Mouse (Mus musculus): ENCODE data around the gene Fto.
A peak's percentile ranks its signal among the peaks of the same experiment; 100 is the strongest.

Gene Fto

DNA sequence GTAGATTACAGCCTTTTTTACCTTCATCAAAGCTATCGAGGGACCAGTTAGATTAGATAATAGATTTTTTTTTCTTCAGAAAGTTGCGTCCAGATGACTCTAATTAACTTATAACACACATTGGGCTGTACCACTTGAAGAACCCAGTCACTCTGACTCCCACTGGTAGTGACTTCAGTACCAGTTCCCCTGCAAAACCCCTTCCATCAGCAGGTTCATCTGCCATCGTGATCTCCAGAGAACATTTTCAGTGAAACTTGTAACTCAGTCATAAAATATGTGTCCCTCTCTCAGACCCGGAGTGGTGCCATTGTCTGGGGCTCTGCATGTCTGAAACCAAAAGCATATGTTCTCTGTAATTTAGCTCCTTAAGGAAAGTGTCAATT lies 211.5 kb downstream of the Fto start:
- no peak for DNase-seq (ENCODE audit: low spot score in 2 of 2)

- no peak for DNase-seq (ENCODE audit: low spot score in 2 of 2)
Observed at GRCm38 (mm10) chr8:91525342-91525817, 212.1 kb downstream of the Fto start.

GRCm38 (mm10) chr8:91528967-91529366 lies 215.6 kb downstream of the Fto start:
- DNase-seq (ENCODE audit: low spot score in 2 of 2): no peak

- no peak for DNase-seq (ENCODE audit: low spot score in 2 of 2)
Observed at GRCm38 (mm10) chr8:91529699-91530098, 216.4 kb downstream of the Fto start.

GRCm38 (mm10) chr8:91530656-91531055 lies 217.3 kb downstream of the Fto start:
- DNase-seq (ENCODE audit: low spot score in 2 of 2): no peak

GRCm38 (mm10) chr8:91531971-91532370 lies 218.6 kb downstream of the Fto start:
- DNase-seq (ENCODE audit: low spot score in 2 of 2): peak; percentile 76 to 89

DNA sequence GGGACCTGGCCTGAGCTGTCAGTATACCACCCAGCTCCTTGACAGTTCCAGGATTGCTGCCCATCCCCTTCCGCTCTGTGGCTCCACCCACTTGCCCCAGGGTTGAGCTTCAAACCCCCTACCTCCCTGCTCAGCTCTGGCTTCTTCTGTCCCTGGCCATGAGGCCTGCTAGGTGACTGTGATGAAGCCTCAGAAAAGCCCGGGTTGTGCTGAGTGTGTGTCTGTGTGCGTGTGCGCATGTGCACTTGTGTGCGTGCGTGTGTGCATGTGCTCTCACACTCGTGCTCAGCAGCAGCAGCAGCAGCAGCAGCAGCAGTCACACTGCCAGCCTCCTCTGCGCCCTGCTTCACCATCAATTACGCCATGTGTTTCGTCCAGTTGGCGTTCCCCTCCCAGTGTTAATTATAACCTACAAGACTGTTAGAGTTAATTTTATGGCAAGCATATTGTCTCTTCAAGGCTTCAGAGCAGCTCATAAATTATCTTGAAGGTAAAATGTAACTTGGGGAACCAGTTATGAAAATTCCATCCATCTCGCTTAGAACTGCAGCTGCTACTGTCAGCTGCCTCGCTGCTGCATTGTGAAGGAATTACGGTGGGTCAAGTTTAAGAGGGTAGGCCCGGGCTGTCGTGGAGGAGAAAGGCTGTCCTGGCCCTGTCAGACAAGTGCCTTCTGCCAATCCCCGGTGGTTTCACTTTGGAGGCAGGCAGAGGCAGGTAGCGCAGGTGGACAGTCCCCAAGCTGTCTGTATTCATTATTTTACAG lies 219.5 kb downstream of the Fto start:
- DNase-seq (ENCODE audit: low spot score in 2 of 2): no peak

- no peak for DNase-seq (ENCODE audit: low spot score in 2 of 2)
Observed at GRCm38 (mm10) chr8:91534752-91535151, 221.4 kb downstream of the Fto start.

DNA sequence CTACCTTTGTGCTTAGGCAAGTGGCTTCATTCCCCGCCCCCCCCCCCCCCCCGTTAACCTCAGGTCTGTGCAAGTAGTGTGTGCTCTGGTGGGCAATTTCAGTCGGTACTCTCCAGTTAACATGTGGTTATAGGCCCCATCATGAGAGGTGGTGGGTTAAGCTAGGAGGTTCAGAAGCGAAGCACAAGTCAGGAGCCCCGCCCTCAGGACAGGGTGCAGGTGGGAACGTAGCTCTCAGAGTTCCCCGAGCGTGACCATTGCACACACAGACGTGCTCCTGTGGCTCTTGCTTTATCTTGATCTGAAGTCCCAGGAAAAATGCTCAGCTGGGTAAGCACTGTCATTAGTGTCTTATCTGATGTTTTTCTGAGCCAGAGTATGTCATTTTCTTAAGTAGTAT lies 224.8 kb downstream of the Fto start:
- no peak for DNase-seq (ENCODE audit: low spot score in 2 of 2)

- no peak for DNase-seq (ENCODE audit: low spot score in 2 of 2)
Observed at GRCm38 (mm10) chr8:91538892-91539291, 225.6 kb downstream of the Fto start.

DNA sequence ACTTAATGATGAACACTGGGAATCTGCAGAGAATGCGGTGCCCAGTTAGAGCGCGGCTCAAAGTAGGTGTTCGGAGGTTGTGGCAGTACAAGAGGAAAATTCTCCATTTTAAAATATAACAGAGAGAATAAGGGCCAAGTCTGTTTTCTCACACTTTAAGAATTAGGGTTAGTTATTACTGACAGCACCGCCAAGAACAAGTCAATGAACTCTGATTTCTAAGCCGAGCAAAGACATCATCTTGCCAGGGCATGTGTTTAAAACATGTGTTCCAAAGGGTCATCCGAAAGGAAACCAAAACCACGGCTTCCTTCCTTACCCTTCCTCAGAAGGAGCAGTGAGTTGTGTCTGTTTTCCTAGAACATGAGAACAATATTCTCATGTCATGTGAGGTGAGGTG lies 226.3 kb downstream of the Fto start:
- no peak for DNase-seq (ENCODE audit: low spot score in 2 of 2)

DNA sequence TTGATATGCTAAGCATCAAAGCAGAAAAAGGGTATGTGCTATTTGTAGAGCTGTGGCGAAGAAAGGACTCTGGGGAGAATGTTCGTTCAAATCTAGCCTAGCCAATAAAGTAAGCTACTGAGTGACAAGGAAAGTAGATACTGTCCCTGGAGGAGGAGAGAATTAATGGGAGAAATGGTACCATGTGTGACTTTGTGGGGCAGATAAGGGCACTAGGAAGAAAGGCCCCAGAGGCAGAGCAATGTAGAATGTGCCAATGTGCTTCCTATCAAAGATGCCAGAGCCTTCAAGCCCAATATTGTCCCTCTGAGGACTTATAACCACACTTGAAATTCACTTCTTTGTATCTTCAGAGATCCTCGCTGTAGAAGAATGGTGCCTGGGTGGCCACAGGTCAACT lies 227.9 kb downstream of the Fto start:
- DNase-seq (ENCODE audit: low spot score in 2 of 2): no peak

DNA sequence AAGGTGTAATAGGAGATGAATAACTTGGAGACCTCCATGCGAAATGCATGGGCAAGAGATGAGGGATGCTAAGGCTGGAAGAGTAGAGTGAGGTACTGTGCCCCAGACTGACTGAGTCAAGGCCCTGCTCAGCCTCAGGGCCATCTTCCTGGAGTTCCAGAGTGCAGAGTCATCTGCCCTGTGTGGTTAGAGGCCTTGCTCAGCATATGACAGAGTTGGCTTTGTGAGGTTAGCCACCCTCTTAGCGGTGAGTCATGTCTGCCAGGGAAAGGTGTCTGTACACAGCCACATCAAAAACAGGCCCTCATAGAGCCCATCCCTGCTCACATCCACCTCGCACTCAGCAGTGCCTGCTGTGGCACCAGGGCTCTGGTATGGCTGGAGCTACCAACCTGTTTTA lies 232.2 kb downstream of the Fto start:
- no peak for DNase-seq (ENCODE audit: low spot score in 2 of 2)

GRCm38 (mm10) chr8:91546599-91546998 lies 233.3 kb downstream of the Fto start:
- DNase-seq (ENCODE audit: low spot score in 2 of 2): no peak

- no peak for DNase-seq (ENCODE audit: low spot score in 2 of 2)
Observed at GRCm38 (mm10) chr8:91550131-91550530, 236.8 kb downstream of the Fto start.

- DNase-seq (ENCODE audit: low spot score in 2 of 2): peak in 1 of 2 experiments; percentile 25
Observed at GRCm38 (mm10) chr8:91551166-91551765, 237.9 kb downstream of the Fto start.

- peak in 1 of 2 experiments; percentile 56 for DNase-seq (ENCODE audit: low spot score in 2 of 2)
Observed at GRCm38 (mm10) chr8:91551775-91552538, 238.6 kb downstream of the Fto start.

- DNase-seq (ENCODE audit: low spot score in 2 of 2): no peak
Observed at GRCm38 (mm10) chr8:91552635-91553034, 239.3 kb downstream of the Fto start.

GRCm38 (mm10) chr8:91553387-91553786 lies 240.1 kb downstream of the Fto start:
- DNase-seq (ENCODE audit: low spot score in 2 of 2): no peak

- DNase-seq (ENCODE audit: low spot score in 2 of 2): no peak
Observed at GRCm38 (mm10) chr8:91557041-91557587, 243.8 kb downstream of the Fto start.

DNA sequence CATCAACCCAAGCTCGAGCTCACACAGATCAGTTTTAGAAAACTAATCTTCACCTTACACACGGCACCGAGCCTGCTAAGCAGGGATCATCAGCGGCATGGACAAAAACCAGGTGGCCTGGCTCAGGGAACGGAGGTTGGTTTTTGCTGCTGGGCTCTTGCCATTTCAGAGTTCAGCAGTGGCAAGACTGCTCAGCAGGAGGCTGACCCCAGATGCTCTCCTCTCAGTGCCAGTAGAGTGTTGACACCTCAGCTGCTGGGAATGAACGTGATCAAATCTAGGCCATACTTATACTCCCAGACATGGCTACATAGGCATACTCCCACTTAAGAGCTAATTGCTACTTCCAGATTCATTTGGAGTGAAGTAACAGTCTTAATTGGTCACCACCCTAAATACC lies 245.1 kb downstream of the Fto start:
- no peak for DNase-seq (ENCODE audit: low spot score in 2 of 2)

GRCm38 (mm10) chr8:91560017-91560591 lies 246.8 kb downstream of the Fto start:
- DNase-seq (ENCODE audit: low spot score in 2 of 2): no peak
